20 mouse cellular contexts compared by ENCODE assay signal in genomic region chr6:71719302-71719701, GRCm38 (mm10). TPM values are rescaled to one million over a fixed set of nuclear protein-coding genes. Genes with fewer than 3 reads are reported as not detected.
"Had no signal": no experiment of that assay in that cellular context is flagged by ENCODE, and none has a peak within 500 bp of the region (broad histone marks: within the 10 kb centered on the region; RNA-seq: fewer than 3 reads in every experiment).

No protein-coding gene starts in this region.

- H3K9ac ChIP-seq: lung, embryonic 14.5 days; midbrain, embryonic 12.5 days; neural tube, embryonic 13.5 days; neural tube, embryonic 15.5 days had no signal

- DNase-seq: lung, adult 18-20 months; lung, embryonic 14.5 days; lung, postnatal 10 days; lung, postnatal 4 days; midbrain, embryonic 14.5 days; retina, postnatal 1 day; right cerebral cortex, adult 18-20 months; right cerebral cortex, postnatal 25 days; right cerebral cortex, postnatal 4 days; spleen, adult 18-20 months; thymus, adult 18-20 months; thymus, postnatal 14 days; thymus, postnatal 36 days had no signal

- H3K4me2 ChIP-seq: lung, embryonic 14.5 days; midbrain, embryonic 12.5 days; neural tube, embryonic 13.5 days; neural tube, embryonic 15.5 days had no signal

- H3K9me3 ChIP-seq: midbrain, embryonic 10.5 days; midbrain, embryonic 12.5 days; neural tube, embryonic 13.5 days; neural tube, embryonic 15.5 days had no signal

- H3K4me3 ChIP-seq: midbrain, embryonic 10.5 days; midbrain, embryonic 12.5 days; myocyte; neural tube, embryonic 13.5 days; neural tube, embryonic 15.5 days had no signal

- ATAC-seq: midbrain, embryonic 16.5 days had no signal

- H3K27me3 ChIP-seq: midbrain, embryonic 12.5 days; neural tube, embryonic 13.5 days; neural tube, embryonic 15.5 days had no signal

- H3K36me3 ChIP-seq: midbrain, embryonic 10.5 days; midbrain, embryonic 12.5 days; neural tube, embryonic 13.5 days; neural tube, embryonic 15.5 days had no signal

- H3K27ac ChIP-seq: midbrain, embryonic 10.5 days; midbrain, embryonic 12.5 days; neural tube, embryonic 13.5 days; neural tube, embryonic 15.5 days had no signal

RNA-seq across cellular contexts. Expression of gene Reep1, which starts 11.9 kb away (rescaled TPM):
- total RNA-seq: megakaryocyte-erythroid progenitor cell, adult 5-6 weeks had no signal
